Mouse (Mus musculus) bone marrow, adult 2 months (tissue): ENCODE measurements at regions not wholly inside any gene's neighbourhood (a gene's known extent, or its start where the extent isn't known, plus 50 kb on each side); places are given as distances from the start of the nearest gene placed in this dataset.

Source experiments
- H3K27ac ChIP-seq: fragments of 200-500 bp; 2 replicates; pipeline ENCODE4 v1.5.1; 2012; ENCODE audit warnings: low read depth, mild to moderate bottlenecking, control low read depth, inconsistent platforms, low read length; ENCODE audit not compliant: control insufficient read depth, poor library complexity, insufficient read depth
- H3K4me1 ChIP-seq: fragments of 200-500 bp; 2 replicates; pipeline ENCODE4 v1.6.1; 2011; ENCODE audit warnings: low read length; ENCODE audit not compliant: control insufficient read depth, insufficient read depth
- H3K4me3 ChIP-seq: fragments of 200-500 bp; replicated peaks from 2 replicates; pipeline ENCODE3; 2011; ENCODE audit warnings: mild to moderate bottlenecking, low read depth, low read length, control low read depth; ENCODE audit not compliant: control insufficient read depth
- CTCF ChIP-seq: fragments of 200-500 bp; IDR thresholded peaks from 2 replicates; pipeline ENCODE4 v1.5.1; 2011; ENCODE audit warnings: low read length, control low read depth; ENCODE audit not compliant: control insufficient read depth, insufficient read depth
- POLR2A ChIP-seq: fragments of 200-500 bp; IDR thresholded peaks from 2 replicates; pipeline ENCODE4 v1.6.1; 2011; ENCODE audit warnings: low read depth, mild to moderate bottlenecking, control low read depth, low read length, borderline replicate concordance; ENCODE audit not compliant: control insufficient read depth
- WGBS: fragments of 180-500 bp; shearing (Covaris S2); methylation state at CpG from one replicate; pipeline ENCODE4 v1.1.7; 2018; 5-methylcytosine and 5-hydroxymethylcytosine counted together

GRCm38 (mm10) chr8:112097883-112098635 lies 83.2 kb upstream of the Gm6793 start:
- no peak for TF ChIP-seq POLR2A
- TF ChIP-seq CTCF, result no peak
- H3K27ac ChIP-seq, result no peak overlapping the region
- H3K4me1 ChIP-seq, result no peaks in the 10 kb centered on the region
- no peak overlapping the region for H3K4me3 ChIP-seq
- 83% methylated on average over 10 of the region's 10 CpGs for WGBS

GRCm38 (mm10) chr8:112094881-112095280 lies 80.0 kb upstream of the Gm6793 start:
- H3K4me1 ChIP-seq, result no peaks in the 10 kb centered on the region
- TF ChIP-seq POLR2A, result no peak
- no peak for TF ChIP-seq CTCF
- 80% methylated on average over 2 of the region's 2 CpGs for WGBS
- H3K4me3 ChIP-seq, result no peak overlapping the region
- H3K27ac ChIP-seq, result no peak overlapping the region

- Histone ChIP-seq H3K4me3 (no peak overlapping the region), H3K27ac (no peak overlapping the region), H3K4me1 (no peaks in the 10 kb centered on the region)
- no peak for TF ChIP-seq POLR2A
- no peak for TF ChIP-seq CTCF
- 65% methylated on average over 7 of the region's 7 CpGs for WGBS
Measured at GRCm38 (mm10) chr8:112093554-112093953, 78.7 kb upstream of the Gm6793 start.

- H3K4me1 ChIP-seq, result no peaks in the 10 kb centered on the region
- no peak for TF ChIP-seq CTCF
- no peak for TF ChIP-seq POLR2A
- H3K27ac ChIP-seq, result no peak overlapping the region
- 48% methylated on average over 3 of the region's 3 CpGs for WGBS
- no peak overlapping the region for H3K4me3 ChIP-seq
Measured at GRCm38 (mm10) chr8:112092831-112093230, 78.0 kb upstream of the Gm6793 start.

- no peak overlapping the region for H3K27ac ChIP-seq
- no peak for TF ChIP-seq POLR2A
- no peak for TF ChIP-seq CTCF
- 72% methylated on average over 10 of the region's 10 CpGs for WGBS
- no peaks in the 10 kb centered on the region; the same call in 1 of the 2 replicates for H3K4me1 ChIP-seq
- no peak overlapping the region for H3K4me3 ChIP-seq
Measured at GRCm38 (mm10) chr8:112078621-112079020, 63.8 kb upstream of the Gm6793 start.

GRCm38 (mm10) chr8:112072205-112072604 lies 57.4 kb upstream of the Gm6793 start:
- Histone ChIP-seq H3K27ac (no peak overlapping the region), H3K4me3 (no peak overlapping the region), H3K4me1 (no peaks in the 10 kb centered on the region)
- WGBS, result 78% methylated on average over 14 of the region's 14 CpGs
- no peak for TF ChIP-seq POLR2A
- no peak for TF ChIP-seq CTCF

GRCm38 (mm10) chr8:112070251-112070650 lies 55.4 kb upstream of the Gm6793 start:
- TF ChIP-seq CTCF (no peak), POLR2A (no peak)
- no peaks in the 10 kb centered on the region for H3K4me1 ChIP-seq
- H3K27ac ChIP-seq, result no peak overlapping the region
- H3K4me3 ChIP-seq, result no peak overlapping the region
- 82% methylated on average over 8 of the region's 8 CpGs for WGBS
